Mouse (Mus musculus) NIH3T3 (cell line): ENCODE measurements at regions not wholly inside any gene's neighbourhood (a gene's known extent, or its start where the extent isn't known, plus 50 kb on each side); places are given as distances from the start of the nearest gene placed in this dataset.

Experiments
- DNase-seq: peaks from one replicate; pipeline ENCODE4 v3.0.0-alpha.2; 2012; ENCODE audit warnings: low read depth

DNA sequence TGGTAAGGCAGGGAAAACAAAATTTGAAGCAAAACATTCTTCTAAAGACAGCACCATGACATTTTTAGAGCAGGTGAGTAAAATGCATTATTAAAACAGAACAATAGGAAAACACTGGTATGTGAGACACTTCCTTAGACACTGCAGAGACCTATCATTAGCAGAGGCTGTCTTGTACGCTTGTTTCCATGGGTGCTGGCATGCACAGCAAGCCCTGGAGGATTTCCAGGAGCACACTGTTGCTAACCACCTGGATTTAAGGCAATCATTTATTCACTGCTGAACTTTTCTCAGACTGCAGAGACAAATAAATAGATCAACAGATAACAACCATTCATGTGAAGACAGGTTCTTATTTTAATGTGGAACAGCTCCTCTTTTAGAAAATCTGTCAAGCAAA, 127.7 kb downstream of the Pros1 start:
- DNase-seq = no peak

DNA sequence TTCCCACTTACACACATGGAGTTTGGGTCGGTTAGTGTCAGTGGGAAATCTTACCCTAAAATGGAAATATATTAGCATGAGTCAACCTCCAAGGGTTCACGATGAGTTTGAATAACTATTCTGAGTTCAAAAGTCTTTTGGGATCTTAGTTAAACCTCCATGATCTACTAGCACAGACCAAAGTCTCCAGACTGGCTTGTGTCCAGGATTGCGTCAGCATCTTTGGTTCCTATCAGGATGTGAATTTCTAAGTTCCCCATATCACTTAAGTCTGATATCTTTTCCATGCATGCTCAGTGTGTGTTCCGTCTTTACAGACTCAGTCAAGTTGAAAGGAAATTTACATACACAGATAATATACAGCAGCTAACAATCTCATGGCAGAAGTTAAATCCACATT, 128.5 kb downstream of the Pros1 start:
- no peak for DNase-seq

DNA sequence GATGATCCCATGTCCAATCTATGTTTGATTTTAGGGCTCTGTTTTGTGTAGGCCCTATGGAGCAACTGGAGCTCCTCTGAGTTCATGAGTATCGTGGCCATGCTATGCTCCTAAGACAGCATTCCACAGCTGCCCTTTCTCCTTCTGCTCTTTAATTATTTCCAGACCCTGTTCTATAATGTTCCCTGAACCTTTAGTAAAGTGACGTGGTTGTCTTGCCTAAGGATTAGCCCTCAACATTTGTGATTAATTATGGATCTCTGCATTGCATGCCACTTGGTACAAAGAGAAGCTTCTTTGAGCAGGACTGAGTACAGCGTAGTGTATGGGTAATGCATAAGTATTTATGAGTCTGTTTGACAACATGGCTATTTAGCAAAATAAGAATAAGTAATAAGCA, 141.4 kb downstream of the Pros1 start:
- DNase-seq = no peak

DNA sequence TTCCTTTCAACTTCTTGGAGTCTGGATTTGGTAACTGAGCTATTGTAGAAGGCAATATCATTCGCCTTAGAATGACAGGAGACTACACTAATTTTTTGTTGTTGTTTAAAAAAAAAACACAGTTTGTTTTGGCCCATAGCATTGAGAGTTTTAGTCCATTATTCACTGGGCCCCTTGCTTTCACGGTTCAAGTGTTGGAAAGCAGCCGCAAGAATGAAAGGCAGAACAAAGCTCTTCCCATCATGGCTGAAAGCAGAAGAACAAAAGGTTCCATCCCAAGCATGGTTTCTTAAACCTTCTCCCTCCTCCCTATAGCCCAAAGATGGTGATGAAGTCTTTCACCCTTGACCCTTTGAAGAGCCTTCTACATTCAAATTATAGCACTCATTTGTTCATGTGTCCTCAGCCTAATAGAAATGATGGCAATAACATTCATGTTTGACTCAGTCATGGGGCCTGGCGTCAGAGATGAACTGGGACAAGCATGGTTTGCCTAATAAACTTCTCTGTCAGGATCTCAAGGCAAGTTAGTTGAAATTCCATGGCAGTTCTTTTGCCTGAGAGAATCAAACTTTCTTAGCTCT, 157.1 kb downstream of the Pros1 start:
- DNase-seq = no peak

DNA sequence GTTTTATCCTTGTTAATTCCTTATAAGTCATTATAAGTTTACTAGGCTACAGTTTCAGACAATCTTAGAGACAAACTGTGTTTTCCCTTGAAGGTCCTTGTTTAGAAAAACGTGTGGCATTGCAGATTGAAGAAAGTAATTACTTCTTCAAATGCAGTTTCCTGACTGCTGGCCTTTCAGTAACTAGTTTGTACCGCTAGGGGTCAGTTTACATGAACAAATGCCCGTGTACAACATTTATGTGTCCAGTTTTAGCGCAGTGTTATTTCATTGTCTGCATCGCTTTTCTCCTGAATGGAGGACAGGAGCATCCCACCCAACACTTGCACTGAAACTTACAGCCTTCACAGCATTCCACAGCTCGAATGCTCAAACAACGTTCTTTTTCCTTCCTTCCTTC, 160.3 kb downstream of the Pros1 start:
- peak; percentile 10 for DNase-seq

DNA sequence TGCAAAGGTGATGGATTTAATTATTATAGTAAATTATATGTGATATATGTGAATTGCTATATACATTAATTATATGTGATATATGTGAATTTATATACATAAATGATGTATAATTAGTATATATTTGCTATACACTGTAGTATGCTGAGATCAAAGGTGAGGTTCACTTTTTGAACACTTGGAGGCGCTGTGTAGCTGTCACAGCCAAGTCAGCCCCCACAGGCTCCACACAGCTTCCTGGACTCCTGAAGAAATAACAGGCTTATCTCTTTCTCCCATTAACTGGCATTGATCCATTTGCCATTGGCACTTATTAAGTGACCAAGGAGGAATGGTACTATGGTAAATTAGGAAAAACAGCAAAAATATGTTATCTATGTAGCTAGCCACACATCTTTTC, 162.0 kb downstream of the Pros1 start:
- DNase-seq = peak; percentile 1

DNA sequence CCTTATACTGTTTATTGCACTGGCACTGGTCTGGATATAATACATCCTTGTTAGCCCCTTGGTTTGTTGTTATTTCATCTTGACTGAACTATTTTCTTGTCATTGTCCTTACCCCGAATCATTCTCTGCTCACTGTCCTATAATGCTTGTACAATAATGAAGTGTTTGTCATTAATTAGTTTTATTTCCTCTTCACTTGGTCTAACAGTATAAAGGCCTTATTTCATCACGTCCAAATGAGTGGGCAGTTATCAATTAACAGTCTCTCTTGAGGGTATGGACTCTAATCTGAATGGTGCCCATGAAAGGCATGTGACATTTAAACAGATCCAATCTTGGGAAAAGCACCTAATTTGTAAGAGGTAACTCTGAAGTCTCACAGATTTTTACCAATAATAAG, 162.6 kb downstream of the Pros1 start:
- no peak for DNase-seq

DNA sequence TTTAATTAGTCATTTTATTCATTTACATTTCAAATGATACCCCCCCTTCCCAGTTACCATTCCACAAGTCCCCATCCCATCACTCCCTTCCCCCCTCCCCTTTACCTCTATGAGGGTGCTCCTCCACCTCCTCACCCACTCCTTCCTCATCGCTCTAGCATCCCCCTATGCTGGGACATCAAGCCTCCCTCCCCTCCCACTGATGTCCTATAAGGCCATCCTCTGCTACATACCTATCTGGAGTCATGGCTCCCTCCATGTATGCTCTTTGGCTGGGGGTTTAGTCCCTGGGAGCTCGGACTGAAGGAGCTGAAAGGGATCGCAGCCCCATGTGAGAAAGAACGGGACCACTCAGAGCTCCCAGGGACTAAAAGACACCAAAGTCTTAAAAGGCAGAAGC, 176.3 kb downstream of the Pros1 start:
- DNase-seq = no peak

DNA sequence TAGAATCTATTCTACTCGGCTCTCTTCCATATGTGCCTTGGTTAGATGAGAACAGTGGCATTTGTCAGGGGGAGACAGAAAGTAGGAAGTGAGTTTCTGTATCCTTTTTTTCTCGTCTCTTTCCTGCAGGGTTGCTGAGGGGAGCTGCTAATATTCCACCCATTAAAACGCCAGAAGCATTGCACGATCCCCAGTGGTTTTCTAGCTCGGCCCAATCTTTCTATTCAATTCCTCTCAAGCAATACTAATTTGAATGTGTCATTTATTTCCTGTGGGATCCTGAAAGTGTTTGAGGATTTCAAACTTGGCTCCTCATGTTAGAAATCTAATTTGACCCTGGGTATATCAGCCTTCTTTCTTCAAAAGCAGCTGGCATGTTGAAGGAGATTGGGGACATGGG, 176.9 kb downstream of the Pros1 start:
- DNase-seq = no peak

DNA sequence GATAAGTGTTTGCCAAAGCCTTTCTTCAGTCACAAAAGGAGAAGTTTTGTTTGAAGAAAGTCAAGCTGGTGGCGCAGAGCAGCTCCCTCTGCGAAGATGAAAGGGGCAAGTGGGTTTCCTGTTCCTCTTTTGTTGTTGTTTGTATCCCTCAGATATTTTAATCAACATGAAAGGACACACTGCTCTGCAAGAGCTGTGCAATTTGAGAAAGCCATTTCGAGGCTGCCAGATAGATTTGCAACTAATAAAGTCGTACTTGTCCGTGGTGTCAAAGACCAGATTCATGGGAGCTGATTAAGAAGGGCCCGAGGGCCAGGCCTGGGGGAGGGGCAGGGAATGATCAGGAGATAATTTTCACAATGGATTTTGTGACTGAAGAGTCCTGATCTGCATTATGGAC, 177.7 kb downstream of the Pros1 start:
- no peak for DNase-seq

DNA sequence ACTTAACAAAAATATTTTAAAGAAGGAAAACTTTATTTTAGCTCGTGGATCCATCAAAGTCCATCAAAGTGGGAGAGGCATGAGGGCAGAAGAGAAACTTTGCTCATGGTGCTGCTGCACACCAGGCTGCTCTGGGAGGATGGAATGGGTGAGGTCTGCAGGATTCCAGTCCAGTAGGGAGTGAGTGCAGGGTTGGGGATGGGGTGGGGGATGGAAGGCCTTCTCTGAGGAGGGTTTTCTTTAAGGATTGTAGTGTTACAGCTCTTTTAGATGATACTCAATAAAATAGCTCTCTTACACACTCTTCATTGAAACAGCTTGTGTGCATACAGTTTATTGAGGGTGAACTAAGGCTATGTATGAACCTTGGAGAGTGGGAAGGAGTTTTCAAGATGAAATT, 195.0 kb downstream of the Pros1 start:
- DNase-seq = no peak

DNA sequence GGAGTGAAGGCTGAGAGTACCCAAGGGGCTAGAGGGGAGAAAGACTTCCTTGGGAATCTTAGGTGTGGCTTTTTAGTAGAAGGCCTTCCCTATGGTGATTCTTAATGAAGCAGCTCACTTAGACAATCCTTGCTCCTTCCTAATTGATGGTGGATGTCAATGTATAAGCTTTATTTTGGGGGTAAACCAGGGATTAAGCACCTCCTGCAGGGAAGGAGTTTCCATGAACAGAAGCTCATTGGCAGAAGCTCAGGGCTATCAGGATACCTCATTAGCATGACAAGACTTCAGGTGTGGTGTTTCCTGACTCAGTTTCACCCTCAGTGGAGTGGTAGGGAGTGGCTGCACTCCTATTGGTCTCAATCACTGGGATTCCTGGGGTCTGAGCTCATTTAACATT, 208.8 kb downstream of the Pros1 start:
- DNase-seq = no peak

DNA sequence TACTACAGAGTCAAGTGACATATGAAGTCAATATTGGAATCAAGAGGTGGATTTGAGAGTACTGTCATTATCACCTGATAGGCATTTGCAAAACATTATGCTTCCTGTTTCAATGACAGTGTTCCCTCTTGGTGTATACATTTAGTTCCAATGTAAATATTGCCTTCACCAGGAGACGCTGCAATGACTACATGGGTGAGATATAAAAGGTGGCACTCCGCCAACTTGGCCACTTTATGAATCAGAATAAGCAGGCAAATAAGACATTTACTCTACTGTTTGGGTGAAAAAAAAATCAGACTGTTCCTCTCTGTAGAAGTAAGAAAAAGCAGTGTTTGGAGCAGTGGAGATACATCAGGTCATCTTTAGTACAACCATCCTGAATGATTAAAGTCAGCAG, 215.9 kb downstream of the Pros1 start:
- DNase-seq = no peak

DNA sequence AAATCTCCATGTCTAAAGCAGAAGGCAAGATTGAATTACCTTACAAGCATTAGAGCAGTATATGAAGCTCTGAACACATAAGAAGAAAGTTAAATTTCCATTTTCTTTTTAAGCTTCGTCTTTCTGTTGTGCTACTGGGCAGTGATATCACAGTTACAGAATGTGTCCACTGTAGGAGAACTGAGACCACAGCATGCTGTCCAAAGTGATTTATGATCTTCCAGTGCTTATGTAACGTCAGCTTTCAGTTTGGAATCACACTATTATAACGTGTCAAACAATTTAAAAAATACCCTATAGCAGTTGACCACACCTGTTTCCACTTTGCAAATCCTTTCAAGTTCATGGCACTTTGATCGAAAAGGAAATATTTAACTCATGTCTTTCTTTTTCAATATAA, 221.7 kb downstream of the Pros1 start:
- no peak for DNase-seq

DNA sequence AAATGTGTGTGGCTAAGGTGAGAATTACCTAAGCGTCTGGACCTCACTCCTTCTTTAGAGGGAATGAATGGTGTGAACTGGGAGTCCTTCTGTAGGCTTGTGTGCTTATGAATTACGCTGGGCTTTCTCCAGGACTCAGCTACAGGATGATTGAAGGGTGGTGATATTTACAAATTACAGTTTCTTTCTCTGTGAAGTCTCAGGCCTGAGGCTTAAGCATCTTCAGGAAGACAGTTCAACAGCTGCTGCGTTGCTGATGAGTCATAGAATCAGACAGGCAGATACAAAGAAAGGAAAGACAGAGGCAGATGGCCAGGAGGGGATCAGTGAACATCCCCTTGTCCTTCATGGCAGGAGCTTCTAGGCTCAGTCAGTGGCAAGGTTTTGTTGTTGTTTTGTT, 227.3 kb downstream of the Pros1 start:
- no peak for DNase-seq

DNA sequence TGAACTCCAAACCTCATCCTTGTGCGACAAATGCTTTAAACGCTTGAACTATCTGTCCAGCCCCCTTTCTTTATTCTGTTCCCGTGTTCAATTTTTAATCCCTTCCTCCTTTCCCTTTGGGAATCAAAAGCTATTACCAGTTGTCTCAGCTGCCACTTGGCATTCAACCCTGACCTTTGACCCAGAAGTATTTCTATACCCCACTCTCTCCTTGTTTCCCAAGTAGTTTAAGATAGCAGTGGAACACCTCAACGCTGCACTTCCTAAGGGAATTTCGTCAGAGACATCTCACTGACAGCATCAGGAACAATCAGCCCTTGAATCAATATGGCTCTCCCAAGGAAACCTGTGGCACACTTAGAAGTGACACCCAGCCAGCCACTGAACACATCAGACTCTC, 229.1 kb downstream of the Pros1 start:
- no peak for DNase-seq

DNA sequence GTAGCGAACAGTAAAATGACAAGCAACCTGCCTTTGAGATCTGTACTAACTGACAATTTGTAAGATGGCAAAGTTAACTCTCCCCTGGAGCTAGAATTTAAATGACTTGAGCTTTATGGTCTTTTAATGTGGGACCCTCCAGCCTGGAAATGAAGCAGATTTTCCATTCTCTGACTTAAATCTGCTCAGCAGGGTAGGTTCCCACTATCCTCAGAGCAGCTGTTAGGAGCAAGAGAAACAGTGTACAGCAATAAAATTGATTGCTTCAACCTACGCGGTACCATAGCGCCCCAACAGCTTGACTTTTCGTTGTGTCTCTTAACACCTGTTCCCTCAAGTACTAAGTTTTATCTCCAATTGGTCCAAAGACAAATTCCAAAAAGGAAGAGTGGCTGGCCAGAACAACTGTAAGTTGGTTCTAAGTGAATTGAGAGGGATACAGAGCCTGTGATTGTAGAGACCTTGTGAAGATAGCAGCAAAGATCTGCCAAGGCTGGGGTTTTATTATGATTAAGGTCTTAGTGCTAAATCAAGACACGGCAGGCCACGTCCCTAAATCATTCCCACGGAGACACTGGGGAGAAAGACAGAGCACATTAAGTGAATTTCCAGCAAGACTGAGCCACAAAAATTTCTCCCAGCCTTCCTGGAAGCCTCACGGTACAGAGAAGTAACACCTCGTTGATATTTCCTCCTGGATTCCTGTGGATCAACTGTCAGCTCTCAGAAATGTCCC, 230.1 kb downstream of the Pros1 start:
- DNase-seq = no peak

DNA sequence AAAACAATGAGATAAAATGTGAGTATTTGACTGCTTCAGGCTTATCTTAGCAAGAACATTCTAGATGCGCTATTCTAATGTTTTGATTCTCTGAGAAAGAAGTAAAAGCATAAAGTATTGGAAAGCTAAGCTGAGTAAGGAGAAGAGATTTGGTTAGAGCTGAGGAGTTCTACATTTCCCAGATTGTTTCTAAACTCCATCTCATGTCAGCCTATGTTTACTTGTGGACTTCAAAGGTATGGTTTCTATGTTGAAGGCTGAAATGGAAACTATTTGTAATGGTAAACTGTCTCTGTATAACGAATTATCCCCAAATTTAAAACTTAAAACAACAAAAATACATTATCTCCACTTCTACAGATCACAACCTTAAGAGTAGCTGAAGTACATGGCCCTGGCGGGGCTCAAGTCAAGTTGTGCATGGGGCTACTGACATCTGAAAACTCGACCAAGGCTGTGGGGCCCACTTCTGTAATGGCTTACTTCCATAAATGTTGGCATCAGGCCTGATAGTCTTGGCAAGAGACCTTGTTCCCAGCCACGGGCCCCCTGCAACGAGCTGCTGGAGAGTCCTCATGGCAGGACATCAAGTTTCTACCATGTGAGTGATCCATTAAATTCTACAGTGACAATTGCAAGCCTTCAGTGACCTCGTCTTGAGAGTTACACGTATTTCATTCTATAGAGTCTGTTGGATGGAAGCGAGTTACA, 232.1 kb downstream of the Pros1 start:
- DNase-seq = no peak

DNA sequence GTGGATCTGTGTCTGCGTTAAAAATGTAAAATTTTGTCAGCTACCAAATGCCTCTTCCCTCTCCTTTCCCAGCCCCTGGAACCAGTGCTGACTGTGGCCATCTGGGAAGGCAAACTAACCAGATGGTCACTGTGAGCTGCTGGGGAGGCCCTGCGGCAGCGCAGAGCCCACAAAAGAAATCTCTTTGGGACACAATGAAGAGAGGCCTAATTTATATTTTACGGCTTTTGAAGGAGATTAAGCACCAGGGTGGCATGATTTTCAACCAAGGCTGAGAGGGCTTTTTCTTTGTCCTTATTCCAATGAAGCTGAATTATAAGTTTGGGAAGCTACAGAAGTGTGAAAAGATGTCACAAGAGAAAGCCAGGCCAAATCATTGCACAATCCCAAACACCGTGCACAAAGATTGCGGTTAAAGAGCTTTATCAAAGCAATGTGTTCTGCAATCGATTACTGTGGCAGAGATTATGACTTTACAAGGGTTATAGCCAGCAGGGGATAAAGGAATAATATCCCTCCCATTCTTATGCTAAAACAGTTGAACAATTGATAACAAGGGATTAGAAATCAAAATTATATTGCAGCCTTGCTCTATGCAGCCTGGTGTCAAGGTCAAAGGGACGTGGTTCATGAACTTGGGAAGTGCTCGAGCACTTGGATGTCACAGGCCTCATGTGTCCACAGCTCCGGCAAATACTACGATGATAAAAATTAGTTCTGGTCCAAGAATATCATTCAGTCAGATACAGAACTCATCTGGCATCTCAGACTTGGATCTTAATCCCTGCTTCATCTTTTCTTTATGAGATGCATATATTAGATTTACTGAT, 237.6 kb downstream of the Pros1 start:
- DNase-seq = no peak

DNA sequence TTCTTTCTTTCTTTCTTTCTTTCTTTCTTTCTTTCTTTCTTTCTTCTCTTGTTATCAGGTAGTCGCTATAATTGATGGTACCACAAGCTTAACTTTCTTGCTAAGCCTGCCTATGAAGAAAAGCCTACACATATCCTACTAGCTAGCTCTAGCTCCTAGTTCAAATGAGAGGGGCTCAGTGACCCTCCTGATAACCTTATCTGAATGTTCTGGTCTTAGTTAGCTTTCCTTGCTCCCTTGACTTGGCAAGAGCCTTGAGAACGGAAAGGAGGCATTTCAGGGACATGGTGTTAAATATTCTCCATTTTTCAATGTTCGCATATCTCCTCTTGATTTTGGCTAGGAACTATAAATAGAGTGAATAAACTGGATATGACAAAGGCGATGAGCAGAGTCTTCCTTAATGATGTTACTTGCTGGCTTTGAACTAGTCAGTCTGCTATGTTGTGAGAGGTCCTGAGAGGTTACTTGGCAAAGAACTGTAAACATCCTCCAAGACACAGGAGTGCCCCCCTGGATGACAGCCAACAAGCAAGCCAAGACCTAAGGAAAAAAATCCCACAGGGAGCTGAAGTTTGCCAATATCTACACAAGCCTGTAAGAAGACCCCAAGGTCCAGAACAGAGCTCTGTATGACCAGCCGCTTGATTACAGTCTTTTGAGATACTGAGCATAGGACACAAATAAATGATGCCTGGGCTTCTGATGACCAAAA, 240.2 kb downstream of the Pros1 start:
- DNase-seq = no peak

DNA sequence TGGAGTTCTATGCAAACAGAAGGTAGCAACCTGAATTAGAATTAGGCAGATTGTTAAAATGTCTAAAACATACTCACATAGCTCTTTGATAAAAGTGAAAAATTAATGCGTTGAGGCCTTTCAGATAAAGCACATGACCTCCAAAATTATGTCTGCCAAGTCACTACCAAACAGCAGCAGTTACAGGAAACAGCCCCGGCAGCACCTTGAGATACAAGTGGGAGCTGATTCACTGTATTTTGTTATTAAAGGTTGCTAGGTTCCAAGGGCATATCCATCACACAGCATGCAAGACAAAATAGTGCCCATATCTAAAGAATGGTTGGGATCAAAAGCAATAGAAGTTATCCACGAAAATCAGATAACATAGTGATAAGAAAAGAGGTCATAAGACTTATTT, 248.3 kb downstream of the Pros1 start:
- DNase-seq = no peak

DNA sequence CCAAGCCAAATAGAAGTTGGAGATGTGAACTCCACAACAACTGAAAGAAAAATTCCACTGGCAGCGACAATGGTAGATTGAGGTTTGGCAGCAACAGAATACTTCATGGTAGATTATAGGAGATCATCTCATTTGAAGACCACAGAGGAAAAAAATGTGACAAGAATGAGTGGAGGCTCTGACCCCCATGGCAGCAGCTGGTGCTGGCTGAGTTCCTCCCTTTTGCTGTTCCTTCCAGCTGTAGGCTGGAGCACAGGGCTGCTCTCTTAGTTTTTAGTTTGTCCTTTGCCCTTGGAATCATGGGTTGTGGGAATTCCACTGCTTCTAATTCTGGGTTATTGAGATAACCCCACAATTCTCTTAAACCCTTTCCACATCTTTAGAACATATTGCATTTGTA, 248.8 kb downstream of the Pros1 start:
- DNase-seq = no peak
